Mouse (Mus musculus): ENCODE data around the gene Uchl3.

Gene Uchl3

DNA sequence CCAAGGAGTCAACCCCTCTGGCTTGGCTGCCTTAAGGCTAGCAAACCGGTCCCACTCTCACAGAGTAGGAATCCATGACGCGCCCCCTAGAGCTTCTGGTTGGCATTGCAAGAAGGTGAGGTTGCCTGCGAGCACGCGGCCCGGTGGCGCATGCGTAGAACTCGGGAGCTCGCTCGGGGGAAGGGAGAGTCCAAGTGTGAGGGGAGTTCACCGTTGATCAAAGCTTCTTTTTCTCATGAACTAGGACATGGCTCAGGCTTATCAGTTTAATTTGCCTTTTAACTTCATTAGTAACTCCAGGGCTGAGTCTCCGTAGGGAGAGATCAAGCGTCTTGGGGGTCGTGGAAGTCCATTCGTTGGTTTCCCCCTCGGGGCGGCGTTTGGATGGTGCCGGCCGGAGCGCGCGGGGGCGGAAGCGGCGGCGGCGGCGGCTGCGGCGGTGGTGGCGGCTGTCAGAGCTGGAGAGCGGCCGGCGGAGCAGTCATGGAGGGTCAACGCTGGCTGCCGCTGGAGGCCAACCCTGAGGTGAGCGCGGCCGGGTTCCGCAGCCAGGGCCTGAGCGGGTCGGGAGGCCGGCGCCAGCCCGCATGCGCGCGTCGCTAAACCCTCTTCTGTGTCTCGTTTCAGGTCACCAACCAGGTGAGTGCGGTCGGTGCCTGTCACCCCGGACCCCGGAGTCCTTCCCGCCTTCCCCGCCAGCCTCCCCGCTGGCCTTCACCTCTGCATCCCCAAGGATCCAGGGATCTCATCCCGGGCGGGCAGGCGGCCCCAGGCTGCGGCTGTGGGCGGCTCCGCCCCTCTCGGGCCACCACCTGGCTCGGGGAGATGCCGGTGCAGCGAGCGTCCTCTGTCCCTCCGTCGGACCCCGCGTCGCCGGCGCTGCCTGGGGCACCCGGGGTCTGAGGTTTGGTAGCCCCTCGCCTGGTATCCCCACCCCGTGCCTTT lies at the start of gene Uchl3:
Uchl3 (plus strand) TSS at position 387 of the 945 bp plus-strand sequence.
- peak; percentile 96 to 100 for DNase-seq (ENCODE audit: low spot score in 2 of 2)

DNA sequence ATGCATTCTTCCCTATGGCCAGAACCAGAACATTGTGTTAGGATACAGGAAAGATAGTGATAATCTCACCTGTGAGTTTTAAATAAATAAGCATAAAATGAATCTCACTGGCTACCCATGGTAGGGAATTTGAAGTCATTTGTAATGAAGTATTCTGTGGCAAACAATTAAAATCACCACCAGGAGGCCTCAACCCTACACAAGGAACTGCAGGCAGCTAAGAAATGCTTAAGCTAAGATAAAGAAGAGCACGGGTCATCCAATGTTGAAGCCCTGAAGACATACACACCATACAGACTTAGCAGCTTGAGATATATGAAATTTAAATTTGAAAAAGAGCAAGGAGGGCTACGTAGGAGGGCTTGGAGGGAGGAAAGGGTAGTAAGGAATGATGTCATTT lies 47.9 kb upstream of the Uchl3 start:
- no peak for DNase-seq (ENCODE audit: low spot score in 2 of 2)

DNA sequence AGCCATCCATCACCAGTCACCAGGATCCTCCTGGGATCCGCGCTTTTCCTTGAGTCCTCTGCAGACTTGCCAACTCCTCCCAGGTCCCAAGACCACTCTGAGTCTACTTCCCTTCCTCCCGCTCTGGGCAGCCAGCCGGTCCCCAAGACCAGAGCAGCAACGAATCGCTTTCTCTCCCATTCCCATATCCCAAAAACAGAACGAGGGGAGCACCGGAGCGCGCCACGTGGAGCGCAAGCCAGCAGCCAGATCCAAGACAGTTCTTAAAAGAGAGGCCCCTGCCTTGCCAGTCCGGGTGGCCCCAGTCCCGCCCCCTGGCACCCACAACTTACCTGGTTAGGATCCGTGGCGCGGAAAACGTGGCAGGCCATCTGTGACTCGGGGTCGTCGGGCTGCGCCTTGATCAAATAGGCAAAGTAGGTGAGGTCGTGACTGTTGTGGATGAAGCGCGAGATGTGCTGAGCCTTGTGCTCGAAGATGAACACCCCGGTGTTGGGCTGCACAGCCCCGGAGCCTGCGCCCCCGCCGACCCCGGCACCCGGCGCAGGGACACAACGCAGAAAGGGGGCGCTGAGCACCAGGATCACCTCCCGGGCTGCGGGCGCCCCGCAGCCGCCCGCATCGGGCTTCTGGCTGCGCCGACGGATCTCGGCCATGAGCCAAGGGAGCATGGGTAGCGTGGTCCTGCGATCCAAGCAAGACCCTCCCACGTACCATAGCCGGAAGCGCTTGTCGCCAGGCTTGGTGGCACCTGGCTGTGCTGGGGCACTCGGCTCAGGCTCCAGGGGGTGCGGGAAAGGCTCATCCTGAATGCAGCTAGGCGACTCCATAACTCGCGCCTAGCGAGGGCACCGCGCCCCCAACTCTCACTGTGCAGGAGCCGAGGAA lies 45.9 kb upstream of the Uchl3 start:
- DNase-seq (ENCODE audit: low spot score in 2 of 2) = peak in 1 of 2 experiments; percentile 63

DNA sequence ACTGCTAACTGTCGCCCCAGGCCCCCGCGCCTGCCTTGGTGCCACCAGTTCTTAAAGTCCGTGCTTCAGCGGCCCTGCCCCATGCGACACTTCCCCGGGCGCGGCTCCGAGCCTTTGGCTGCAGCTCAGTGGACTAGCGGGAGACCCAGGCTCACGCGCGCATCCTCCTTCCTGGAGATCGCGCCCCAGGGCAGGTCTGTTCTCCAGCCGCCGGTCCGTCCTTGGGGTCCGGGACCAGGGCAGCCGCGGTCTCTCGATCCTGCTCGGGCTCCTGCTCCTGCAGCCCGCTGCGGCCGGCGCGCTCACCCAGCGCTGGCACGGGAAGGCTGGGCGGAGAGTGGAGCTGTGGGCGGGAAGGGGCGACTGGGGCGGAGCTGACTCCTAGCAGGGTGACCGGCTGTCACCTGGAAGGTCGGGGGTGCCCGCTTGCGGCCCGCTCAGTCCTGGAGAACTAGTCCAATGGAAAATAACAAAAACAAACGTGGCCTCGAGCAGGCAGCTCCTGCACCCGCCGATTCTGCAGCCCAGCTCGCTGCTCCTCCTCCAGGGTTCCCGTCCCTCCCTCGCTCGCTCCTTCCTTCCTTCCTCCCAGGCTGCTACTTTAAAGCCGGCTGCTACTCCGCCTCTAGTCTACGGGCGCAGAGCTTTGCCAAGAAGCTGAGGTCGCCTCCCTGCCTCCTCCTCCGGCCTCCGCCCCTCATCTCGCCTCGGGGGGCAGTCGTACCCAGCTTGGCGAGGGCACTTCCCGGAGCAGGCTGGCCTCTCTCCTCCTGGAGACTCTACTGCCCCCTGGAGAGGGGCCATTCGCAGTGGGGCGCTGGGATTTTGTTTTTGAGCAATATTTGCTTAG lies 45.0 kb upstream of the Uchl3 start, which contains the start of gene Tbc1d4:
Tbc1d4 (minus strand) TSS at position 673 of the 850 bp plus-strand sequence.
- DNase-seq (ENCODE audit: low spot score in 2 of 2) = peak; percentile 41 to 70

DNA sequence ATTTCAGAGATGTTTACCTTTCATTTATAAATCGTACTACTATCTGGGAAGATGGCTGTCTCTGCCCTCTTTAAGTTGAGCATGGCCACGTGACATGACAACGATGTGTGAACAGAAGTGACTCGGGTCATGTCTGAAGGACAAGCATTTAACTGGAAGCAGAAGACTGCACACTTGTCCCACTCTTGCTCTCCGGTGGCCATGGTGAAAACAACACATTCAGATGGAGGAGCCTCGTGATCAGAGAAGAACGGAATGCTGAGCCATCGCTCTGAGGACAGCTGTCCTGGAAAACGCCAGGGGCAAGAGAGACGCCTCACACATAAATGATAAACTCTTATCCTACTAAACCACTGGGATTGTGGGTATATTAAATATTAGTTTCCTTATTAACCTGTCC lies 43.1 kb upstream of the Uchl3 start:
- no peak for DNase-seq (ENCODE audit: low spot score in 2 of 2)

DNA sequence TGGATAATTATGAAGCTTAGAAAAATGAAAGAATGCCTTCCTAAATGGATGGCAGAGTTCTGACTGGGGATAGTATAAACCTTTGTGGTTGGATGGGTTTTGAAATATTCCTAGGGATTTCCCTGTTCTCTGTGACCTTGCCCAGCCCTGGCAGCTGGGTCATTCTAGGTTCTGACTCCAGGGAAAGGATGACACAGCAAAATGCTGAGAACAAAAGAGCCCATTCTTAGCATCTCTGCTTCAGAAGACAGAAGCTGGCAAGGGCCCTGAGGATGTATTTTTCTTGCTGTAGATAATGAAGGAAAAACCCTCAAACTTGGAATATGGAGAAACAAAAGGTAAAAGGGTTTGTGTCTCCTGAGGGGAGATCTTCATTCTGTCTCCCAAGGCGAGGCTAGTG lies 40.6 kb upstream of the Uchl3 start:
- DNase-seq (ENCODE audit: low spot score in 2 of 2) = no peak

DNA sequence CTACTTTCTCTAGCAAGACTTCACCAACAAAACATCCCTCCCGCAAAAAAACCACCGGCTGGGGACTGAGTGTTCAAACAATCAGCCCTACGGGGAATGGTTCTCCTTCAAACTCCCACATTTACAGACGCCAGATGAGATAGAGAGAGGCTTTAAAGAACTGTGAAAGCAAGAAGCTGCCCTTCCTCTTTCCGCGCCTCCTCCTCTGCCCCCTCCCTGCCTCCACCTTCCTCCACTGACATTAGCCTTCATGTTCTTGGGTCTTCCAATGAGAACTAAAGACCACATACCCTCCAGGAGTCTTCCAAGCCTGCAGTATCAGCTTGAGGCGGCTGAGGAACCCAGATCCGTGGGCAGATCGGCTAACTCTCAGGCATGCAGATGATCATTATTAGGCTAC lies 37.6 kb upstream of the Uchl3 start:
- no peak for DNase-seq (ENCODE audit: low spot score in 2 of 2)

DNA sequence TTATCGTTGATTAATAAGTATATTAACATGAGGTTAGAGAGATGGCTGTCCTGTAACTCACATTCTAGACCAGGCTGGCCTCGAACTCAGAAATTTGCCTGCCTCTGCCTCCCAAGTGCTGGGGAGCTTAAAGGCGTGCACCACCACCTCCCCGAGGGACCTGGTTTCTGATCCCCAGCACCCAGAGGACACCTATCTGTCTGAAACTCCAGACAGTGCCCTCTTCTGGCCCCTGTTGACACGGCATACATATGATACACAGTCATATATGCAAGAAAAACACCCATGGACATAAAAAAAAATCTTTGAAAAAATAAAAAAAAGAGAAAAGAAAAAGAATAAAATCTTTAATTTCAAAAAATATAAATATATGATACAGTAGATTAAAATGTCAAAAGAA lies 36.1 kb upstream of the Uchl3 start:
- no peak for DNase-seq (ENCODE audit: low spot score in 2 of 2)

DNA sequence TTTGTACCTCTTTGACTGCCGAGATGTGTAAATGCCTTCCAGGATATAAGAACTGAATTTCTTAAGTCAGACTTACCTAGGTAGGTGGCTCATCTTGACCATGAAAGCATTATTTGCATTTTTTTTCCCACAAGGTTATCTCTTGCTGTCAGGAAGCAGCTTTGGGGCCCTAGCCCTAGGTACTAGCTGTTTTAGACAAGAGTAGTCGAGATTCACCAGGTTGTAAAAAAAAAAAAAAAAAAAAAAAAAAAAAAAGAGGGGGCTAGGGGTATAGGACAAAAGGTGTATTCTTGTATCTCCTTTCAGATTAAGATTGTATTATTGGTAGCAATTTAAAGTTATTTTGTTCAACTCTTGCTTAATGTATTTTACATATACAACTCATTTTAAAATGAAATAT lies 23.2 kb upstream of the Uchl3 start:
- DNase-seq (ENCODE audit: low spot score in 2 of 2) = no peak

DNA sequence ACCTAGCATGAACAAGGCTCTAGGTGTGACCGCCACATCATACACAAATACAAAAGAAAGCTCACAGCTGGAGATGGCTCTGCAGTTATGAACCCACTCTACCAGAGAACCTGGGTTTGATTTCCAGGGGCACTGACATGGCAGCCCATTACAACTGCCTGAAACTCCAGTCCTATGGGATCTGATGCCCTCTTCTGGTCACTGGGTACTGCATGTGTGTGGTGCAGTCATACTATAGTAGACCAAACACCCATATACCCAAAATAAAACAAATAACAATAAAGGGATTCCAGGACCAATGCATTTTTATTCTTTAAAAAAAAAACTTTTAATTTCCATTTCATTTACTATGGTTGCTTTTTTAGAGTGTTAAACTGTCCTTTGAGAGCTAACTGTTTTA lies 18.0 kb upstream of the Uchl3 start:
- DNase-seq (ENCODE audit: low spot score in 2 of 2) = no peak

DNA sequence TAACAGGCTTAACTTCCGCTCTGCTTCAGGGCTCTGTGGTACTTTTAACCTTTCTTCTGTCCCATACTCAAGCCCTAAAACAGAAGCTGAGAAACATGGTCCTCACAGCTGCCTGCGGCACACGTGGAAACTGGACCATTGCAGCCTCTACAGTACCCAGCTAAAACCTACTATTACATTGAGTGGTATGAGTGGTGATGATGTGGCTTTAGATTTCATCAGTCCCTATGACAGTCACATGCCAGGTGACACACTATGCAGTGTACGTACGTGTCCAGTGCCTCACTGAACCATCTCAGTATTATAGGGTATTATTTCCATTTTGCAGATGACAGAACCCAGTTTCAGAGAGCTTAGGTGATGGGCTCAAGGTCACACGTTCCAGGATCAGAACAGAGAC lies 16.4 kb upstream of the Uchl3 start:
- DNase-seq (ENCODE audit: low spot score in 2 of 2) = no peak

DNA sequence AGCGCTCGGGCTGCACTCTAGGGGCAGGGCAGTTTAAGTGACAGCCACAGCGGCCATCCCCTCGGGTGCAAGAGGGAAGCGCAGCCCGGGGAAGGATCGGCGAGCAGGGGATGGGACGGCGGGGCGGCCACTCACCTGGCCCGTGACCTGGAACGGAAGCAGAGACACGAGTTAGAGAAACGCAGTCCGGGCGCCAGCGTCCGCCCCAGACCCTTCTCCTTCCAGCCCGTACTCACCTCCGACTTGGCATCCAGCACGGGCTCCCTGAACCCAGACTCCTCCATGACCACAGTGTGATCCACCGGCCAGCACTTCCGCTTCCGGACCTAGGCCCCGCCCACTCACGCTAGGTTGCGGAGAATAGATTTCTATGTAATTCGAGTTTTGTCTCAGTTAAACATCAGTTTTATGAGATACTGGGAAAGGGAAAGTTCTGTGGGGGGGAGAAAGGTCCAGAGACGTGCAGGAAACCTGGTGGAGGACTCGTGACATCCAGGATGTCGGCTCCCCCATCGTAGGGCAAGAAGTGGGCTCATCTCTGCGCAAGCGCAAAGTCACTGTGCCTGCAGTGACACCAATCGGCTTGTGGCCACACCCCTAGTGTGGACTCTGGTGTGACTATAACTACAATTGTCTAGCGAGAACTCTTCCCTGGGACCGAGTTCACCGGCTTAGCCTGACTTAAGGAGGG lies 13.5 kb upstream of the Uchl3 start, which contains the start of gene Commd6:
Commd6 (minus strand) TSS at position 534 of the 691 bp plus-strand sequence.
- peak; percentile 85 to 90 for DNase-seq (ENCODE audit: low spot score in 2 of 2)

DNA sequence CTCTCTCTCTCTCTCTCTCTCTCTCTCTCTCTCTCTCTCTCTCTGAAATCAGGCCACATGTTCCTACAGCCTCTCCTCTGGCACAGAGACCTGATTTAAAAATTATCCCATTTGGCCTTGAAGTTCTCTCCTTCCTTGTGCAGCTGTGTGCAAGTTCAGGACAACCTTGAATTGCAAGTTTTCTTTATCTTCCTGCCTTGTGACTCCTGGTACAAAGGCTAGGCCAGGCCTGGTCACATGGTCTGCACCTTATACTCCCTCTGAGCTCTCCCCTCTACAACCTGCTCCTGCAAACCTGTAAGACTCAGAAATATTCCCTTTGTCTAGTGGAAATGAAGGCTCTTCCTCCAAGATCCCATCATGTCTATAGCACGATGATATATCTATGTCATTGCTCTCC lies 8.8 kb upstream of the Uchl3 start:
- DNase-seq (ENCODE audit: low spot score in 2 of 2) = no peak

DNA sequence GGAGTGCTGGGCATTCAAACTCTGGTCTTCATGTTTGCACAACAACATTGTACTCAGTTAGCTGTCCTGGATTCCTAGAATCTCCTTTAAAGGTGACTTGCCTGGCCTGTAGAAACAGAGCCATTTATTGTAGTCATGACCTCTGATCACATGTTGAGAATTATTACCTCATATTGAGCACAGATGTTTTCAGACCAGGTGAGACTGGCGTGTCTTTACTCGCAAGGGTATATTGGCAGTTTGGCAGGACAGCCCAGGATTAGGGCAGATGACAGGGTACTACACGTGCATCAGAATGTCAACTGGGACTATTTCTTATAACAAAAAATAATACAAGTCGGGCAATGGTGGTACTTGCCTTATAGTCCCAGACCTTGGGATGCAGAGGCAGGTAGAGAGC lies 3.2 kb upstream of the Uchl3 start:
- no peak for DNase-seq (ENCODE audit: low spot score in 2 of 2)

DNA sequence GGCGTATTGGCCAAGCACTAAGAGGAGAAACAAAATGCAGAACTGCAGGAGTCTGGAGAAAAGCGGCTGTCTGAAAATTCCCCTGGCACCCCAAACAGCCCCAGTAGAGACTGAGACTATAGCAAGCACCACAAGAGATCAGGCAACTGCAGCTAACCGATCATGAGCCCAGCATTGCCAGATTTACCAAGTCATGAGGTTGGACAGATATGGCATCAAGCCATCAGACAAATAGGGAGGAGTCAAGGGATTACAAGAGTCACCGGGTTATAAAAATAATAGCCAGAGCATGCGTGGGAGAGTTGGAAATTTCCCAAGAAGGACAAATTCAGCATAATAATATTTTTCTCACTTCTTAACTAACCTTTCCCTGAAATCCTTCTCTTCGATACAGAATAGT lies 1.2 kb upstream of the Uchl3 start:
- no peak for DNase-seq (ENCODE audit: low spot score in 2 of 2)

DNA sequence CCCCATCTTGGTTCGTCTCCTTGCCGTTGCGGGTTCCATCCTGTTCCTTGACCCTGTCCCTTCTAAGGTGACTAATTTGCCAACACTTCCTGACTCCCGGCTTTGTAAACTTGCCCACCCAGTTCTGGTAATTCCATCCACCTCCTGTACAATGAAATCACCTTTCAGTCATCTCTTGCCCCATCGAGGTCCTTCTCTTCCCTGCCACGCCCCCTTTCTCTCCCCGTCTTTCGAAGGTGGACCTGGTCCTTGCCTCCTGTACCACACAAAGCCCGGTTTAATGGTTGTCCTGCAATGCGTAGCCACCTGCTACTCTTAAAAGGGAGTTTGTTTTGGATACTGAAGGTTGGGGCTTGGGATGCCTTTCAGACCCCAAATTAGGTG lies 751 bp downstream of the Uchl3 start:
- DNase-seq (ENCODE audit: low spot score in 2 of 2) = no peak

DNA sequence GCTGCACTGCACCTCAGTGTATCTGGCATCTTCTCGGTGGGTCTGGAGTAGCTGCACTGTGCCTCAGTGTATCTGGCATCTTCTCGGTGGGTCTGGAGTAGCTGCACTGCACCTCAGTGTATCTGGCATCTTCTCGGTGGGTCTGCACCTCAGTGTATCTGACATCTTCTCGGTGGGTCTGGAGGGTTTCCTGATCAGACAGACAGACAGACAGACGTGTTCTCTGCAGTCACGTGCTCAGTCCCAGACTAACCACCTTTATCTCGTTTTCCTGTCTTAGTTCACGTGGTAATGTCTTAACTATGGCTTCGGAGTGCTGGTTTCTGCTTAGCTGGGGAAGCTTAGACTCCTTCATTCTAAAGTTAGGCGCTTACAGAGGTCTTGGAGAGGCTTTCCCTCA lies 2.5 kb downstream of the Uchl3 start:
- no peak for DNase-seq (ENCODE audit: low spot score in 2 of 2)

DNA sequence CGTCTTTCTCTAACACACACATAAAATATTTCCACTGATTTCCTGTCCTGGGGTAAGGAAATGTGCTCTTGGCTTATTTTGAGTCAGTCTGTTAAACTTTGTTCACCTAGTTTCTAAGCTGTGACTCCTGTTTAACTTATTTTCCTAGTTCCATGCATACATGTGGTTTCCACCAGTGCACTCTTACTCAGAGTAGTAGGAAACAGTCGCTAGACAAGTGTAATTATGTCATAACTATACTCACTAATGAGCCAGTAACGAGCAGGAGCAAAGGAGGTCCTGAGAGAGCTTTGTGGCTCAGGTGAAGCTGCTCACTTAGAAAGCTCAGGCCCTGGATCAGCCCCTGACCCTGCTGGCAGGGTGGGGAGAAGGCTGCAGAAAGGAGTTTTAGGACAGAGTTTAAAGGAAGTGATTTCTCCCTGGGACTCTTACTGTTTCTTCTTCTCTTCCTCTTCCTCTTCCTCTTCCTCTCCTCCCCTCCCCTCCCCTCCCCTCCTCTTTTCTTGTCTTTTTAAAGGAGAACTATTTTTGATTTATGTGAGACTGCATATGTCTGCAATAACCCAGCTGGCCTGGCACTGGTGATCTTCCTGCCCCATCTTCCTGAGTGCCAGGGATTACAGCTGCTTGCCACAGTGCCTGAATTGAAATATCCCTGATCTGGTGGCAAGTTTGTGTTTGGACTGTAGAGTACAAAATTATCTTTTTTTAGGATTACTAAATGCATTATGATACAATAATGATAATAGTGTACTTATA lies 8.1 kb downstream of the Uchl3 start:
- DNase-seq (ENCODE audit: low spot score in 2 of 2) = no peak

DNA sequence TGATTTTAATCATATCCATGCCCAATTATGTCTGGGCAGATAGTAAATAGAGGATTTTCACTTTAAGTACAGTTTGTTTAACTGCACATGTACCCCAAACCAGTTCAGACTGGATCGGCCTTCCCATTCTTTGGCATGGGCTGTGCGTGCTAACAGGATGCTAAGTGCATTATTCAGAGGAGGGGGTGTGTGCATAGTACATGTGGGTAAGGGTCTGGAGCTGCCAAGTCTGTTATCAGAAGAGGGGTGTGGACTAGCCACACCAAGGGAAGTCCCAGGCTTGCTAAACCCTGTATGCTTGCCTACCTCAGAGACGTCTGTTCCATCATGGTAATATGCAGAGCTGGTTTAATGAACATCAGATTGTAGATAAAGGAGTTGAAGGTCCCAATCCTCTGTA lies 10.5 kb downstream of the Uchl3 start:
- no peak for DNase-seq (ENCODE audit: low spot score in 2 of 2)

DNA sequence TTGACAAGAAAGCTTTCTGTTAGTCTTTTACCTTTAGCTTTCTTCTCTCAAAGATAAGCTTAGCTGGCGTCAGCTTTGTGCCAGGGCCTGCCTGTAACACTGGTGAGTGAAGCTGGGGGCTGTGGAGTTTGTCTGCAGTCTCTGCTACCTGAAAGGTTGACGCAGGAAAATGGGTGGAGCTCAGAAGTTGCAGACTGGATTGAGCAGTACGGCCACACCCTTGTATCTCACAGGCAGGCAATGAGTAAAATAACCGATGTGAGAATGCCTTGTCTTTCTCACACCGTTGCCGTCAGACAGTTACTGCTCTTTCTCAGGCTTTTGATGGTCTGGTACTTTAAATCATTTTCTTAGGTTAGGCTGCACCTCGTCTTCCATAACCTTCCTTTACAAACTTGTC lies 12.3 kb downstream of the Uchl3 start:
- DNase-seq (ENCODE audit: low spot score in 2 of 2) = no peak

All from spleen, postnatal 4 days (tissue).